Mouse (Mus musculus) CH12.LX (cell line): ENCODE measurements around the gene C1ql1. TPM values are rescaled to one million over a fixed set of nuclear protein-coding genes. Genes with fewer than 3 reads are reported as not detected.

Source experiments
- DNase-seq: peaks from one replicate; pipeline ENCODE4 v3.0.0-alpha.2; 2013; ENCODE audit errors: extremely low read depth
- H3K27ac ChIP-seq: 2 replicates; pipeline ENCODE4 v1.5.1; 2012; ENCODE audit warnings: low read depth, mild to moderate bottlenecking, control low read depth, moderate library complexity; ENCODE audit not compliant: insufficient read depth
- H3K27me3 ChIP-seq: replicated peaks from 2 replicates; pipeline ENCODE3; 2012; ENCODE audit warnings: inconsistent platforms
- H3K36me3 ChIP-seq, 2 experiments: replicated peaks in 1 of 2; 2 replicates each; pipeline versions ENCODE3 to v1.6.1; 2012; ENCODE audit warnings: inconsistent platforms in 1 of 2, low read length in 1 of 2, mild to moderate bottlenecking in 1 of 2, mixed read lengths in 1 of 2, moderate library complexity in 1 of 2; ENCODE audit not compliant: control insufficient read depth in 1 of 2, insufficient read depth in 1 of 2
- H3K4me1 ChIP-seq, 2 experiments: 2 replicates each; pipeline ENCODE4 v1.6.1; 2012; ENCODE audit warnings: inconsistent platforms in 1 of 2, moderate library complexity in 1 of 2; ENCODE audit not compliant: insufficient read depth in 2 of 2, control insufficient read depth in 1 of 2
- H3K4me2 ChIP-seq: 2 replicates; pipeline ENCODE4 v1.6.1; 2012; ENCODE audit warnings: low read depth, mild to moderate bottlenecking, control low read depth; ENCODE audit not compliant: poor library complexity, insufficient read depth, severe bottlenecking
- H3K4me3 ChIP-seq, 3 experiments: fragments of 150-350 bp in 1 of 3; sonication (generic) in 1 of 3; replicated peaks in 1 of 3; 2 replicates each; pipeline versions ENCODE3 to v1.5.1; 2011 to 2012; ENCODE audit warnings: low read depth in 2 of 3, low read length in 2 of 3, mild to moderate bottlenecking in 2 of 3, moderate library complexity in 2 of 3, control low read depth in 1 of 3, improper control_type of control experiment in 1 of 3, inconsistent platforms in 1 of 3, mixed read lengths in 1 of 3; ENCODE audit not compliant: poor library complexity in 1 of 3
- H3K79me2 ChIP-seq: replicated peaks from 2 replicates; pipeline ENCODE4 v1.6.1; 2012; ENCODE audit warnings: mild to moderate bottlenecking, moderate library complexity; ENCODE audit not compliant: control insufficient read depth, poor library complexity, insufficient read depth, severe bottlenecking; ENCODE audit errors: extremely low read depth
- H3K9ac ChIP-seq: 2 replicates; pipeline ENCODE4 v1.6.1; 2012; ENCODE audit warnings: low read depth, mild to moderate bottlenecking, control low read depth, moderate library complexity; ENCODE audit not compliant: insufficient read depth
- H3K9me3 ChIP-seq: replicated peaks from 2 replicates; pipeline ENCODE3; 2012; ENCODE audit warnings: low read length, inconsistent platforms, mixed read lengths
- CHD1 ChIP-seq: IDR thresholded peaks from 2 replicates; pipeline ENCODE4 v1.6.1; 2012; ENCODE audit warnings: low read depth, low read length, improper control_type of control experiment, inconsistent platforms
- CTCF ChIP-seq, 2 experiments: IDR thresholded peaks in 1 of 2; conservative IDR thresholded peaks in 1 of 2; 2 replicates each; pipeline ENCODE4 v1.5.1; 2011 to 2012; ENCODE audit warnings: low read depth in 2 of 2, low read length in 2 of 2, improper control_type of control experiment in 1 of 2, inconsistent platforms in 1 of 2, mild to moderate bottlenecking in 1 of 2, moderate library complexity in 1 of 2
- ELF1 ChIP-seq: IDR thresholded peaks from 2 replicates; pipeline ENCODE4 v1.6.1; 2014; ENCODE audit warnings: low read depth, mild to moderate bottlenecking, inconsistent platforms, low read length, improper control_type of control experiment
- EP300 ChIP-seq: IDR thresholded peaks from 2 replicates; pipeline ENCODE4 v1.6.1; 2011; ENCODE audit warnings: low read length, improper control_type of control experiment
- ETS1 ChIP-seq: conservative IDR thresholded peaks from 2 replicates; pipeline ENCODE4 v1.6.1; 2012; ENCODE audit warnings: low read depth, mild to moderate bottlenecking, inconsistent platforms, low read length, improper control_type of control experiment, moderate library complexity
- GABPA ChIP-seq: IDR thresholded peaks from 2 replicates; pipeline ENCODE4 v1.6.1; 2012; ENCODE audit warnings: low read depth, low read length, improper control_type of control experiment, inconsistent platforms; ENCODE audit not compliant: insufficient replicate concordance
- JUN ChIP-seq: IDR thresholded peaks from 2 replicates; pipeline ENCODE4 v1.6.1; 2011; ENCODE audit warnings: low read depth, mild to moderate bottlenecking, low read length, improper control_type of control experiment, moderate library complexity; ENCODE audit not compliant: insufficient read depth
- JUND ChIP-seq: conservative IDR thresholded peaks from 2 replicates; pipeline ENCODE4 v1.6.1; 2011; ENCODE audit warnings: low read depth, low read length, improper control_type of control experiment
- KAT2A ChIP-seq: IDR thresholded peaks from 2 replicates; pipeline ENCODE4 v1.6.1; 2012; ENCODE audit warnings: low read length, improper control_type of control experiment, inconsistent platforms; ENCODE audit not compliant: insufficient replicate concordance
- MAX ChIP-seq: IDR thresholded peaks from 2 replicates; pipeline ENCODE4 v1.6.1; 2011; ENCODE audit warnings: low read length, improper control_type of control experiment
- MAZ ChIP-seq: IDR thresholded peaks from 2 replicates; pipeline ENCODE4 v1.6.1; 2012; ENCODE audit warnings: low read depth, mild to moderate bottlenecking, inconsistent platforms, low read length, improper control_type of control experiment, moderate library complexity
- MEF2A ChIP-seq: IDR thresholded peaks from 2 replicates; pipeline ENCODE4 v1.6.1; 2014; ENCODE audit warnings: low read depth, mild to moderate bottlenecking, inconsistent platforms, low read length, improper control_type of control experiment, borderline replicate concordance
- MYC ChIP-seq: IDR thresholded peaks from 2 replicates; pipeline ENCODE4 v1.6.1; 2011; ENCODE audit warnings: low read depth, mild to moderate bottlenecking, improper control_type of control experiment, low read length
- NELFE ChIP-seq: IDR thresholded peaks from 2 replicates; pipeline ENCODE4 v1.6.1; 2011; ENCODE audit warnings: low read depth, low read length, improper control_type of control experiment
- NRF1 ChIP-seq: IDR thresholded peaks from 2 replicates; pipeline ENCODE4 v1.6.1; 2014; ENCODE audit warnings: low read depth, mild to moderate bottlenecking, inconsistent platforms, low read length, improper control_type of control experiment, moderate library complexity
- PAX5 ChIP-seq: IDR thresholded peaks from 2 replicates; pipeline ENCODE4 v1.6.1; 2012; ENCODE audit warnings: low read length, inconsistent platforms, mixed read lengths
- POLR2A ChIP-seq: IDR thresholded peaks from 2 replicates; pipeline ENCODE4 v1.6.1; 2011; ENCODE audit warnings: low read depth, mild to moderate bottlenecking, improper control_type of control experiment, low read length
- RAD21 ChIP-seq: IDR thresholded peaks from 2 replicates; pipeline ENCODE4 v1.6.1; 2011; ENCODE audit warnings: low read depth, mild to moderate bottlenecking, low read length, improper control_type of control experiment, moderate library complexity
- SIN3A ChIP-seq: IDR thresholded peaks from 2 replicates; pipeline ENCODE4 v1.6.1; 2012; ENCODE audit warnings: low read length, improper control_type of control experiment, inconsistent platforms
- SMC3 ChIP-seq: IDR thresholded peaks from 2 replicates; pipeline ENCODE4 v1.6.1; 2011; ENCODE audit warnings: low read depth, low read length, improper control_type of control experiment
- TCF12 ChIP-seq: IDR thresholded peaks from 2 replicates; pipeline ENCODE4 v1.6.1; 2014; ENCODE audit warnings: low read depth, mild to moderate bottlenecking, inconsistent platforms, low read length, improper control_type of control experiment
- UBTF ChIP-seq: IDR thresholded peaks from 2 replicates; pipeline ENCODE4 v1.6.1; 2012; ENCODE audit warnings: low read depth, mild to moderate bottlenecking, inconsistent platforms, low read length, improper control_type of control experiment, moderate library complexity
- USF1 ChIP-seq: IDR thresholded peaks from 2 replicates; pipeline ENCODE4 v1.6.1; 2014; ENCODE audit warnings: low read depth, mild to moderate bottlenecking, inconsistent platforms, low read length, improper control_type of control experiment
- ZC3H11A ChIP-seq: IDR thresholded peaks from 2 replicates; pipeline ENCODE4 v1.6.1; 2012; ENCODE audit warnings: low read depth, mild to moderate bottlenecking, inconsistent platforms, low read length, improper control_type of control experiment
- ZKSCAN1 ChIP-seq: IDR thresholded peaks from 2 replicates; pipeline ENCODE4 v1.6.1; 2012; ENCODE audit warnings: low read depth, inconsistent platforms, low read length, improper control_type of control experiment, borderline replicate concordance
- dilution Hi-C: fragments of 300-500 bp; cut with MboI; formaldehyde crosslinking; loops from 2 replicates; pipeline ENCODE4 v1.14.3; 2020; ENCODE audit warnings: low sequenced_read_pairs; ENCODE audit not compliant: extremely low pct_unique_long_range_greater_than_20kb, extremely low pct_ligation_motif_present
- in situ Hi-C: fragments of 300-500 bp; cut with MboI; formaldehyde crosslinking; loops from 3 replicates; pipeline ENCODE4 v1.14.3; 2019; ENCODE audit warnings: low sequenced_read_pairs, low pct_ligation_motif_present, low pct_unique_long_range_greater_than_20kb, mixed read lengths
- polyA plus RNA-seq: library from polyadenylated mRNA; unstranded; fragments of >175 nt; gene quantifications from 2 replicates; pipeline ENCODE4 v1.2.1, GENCODE M21; 2012; ENCODE audit warnings: low read depth; ENCODE audit not compliant: insufficient read length
- total RNA-seq, 2 experiments: library from RNA; depleted of rRNA; stranded (reverse); fragments of 300-350 nt in 1 of 2; fragments of >200 nt in 1 of 2; gene quantifications; 2 replicates each; pipeline ENCODE4 v1.2.3; 2012 to 2014

Gene C1ql1
- total and polyA plus RNA-seq, 3 experiments = not detected

DNA sequence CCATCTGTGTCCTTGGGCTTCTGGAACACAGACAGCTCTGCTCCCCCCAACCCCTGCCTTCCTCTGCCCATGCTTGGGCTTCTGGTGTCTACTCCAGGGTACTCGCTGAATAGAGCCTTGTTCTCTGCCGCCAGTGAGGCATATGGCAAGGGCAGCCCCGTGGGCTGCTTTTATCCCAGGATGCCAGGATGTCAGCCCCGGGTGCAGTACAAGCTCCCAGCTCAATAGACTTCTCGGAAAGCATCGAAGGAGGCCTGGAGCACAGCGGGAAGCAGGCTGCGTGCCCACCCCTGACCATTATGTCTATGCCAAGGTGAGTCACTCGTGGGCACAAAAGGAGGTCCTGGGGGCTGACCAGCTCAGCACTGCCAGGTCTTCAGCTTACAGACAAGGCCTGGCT, 48.1 kb downstream of the C1ql1 start:
- peaks cover 53% of the 10 kb centered on the region for H3K27me3 ChIP-seq
- no peak overlapping the region for H3K4me3 ChIP-seq
- H3K79me2 ChIP-seq = no peaks in the 10 kb centered on the region
- H3K9ac ChIP-seq = no peak overlapping the region
- H3K4me2 ChIP-seq = no peak overlapping the region
- H3K4me1 ChIP-seq = peaks cover 3 to 11% of the 10 kb centered on the region in 2 experiments; a peak in 3 of 4 replicates
- H3K27ac ChIP-seq = no peak overlapping the region
- DNase-seq = no peak
- dilution Hi-C loops (no loop called here), in situ Hi-C loops (loop anchor here (5.0 kb wide), 2 partner anchors 34 to 94 kb away; no protein-coding TSS in a partner anchor)
- peaks cover 0 to 4% of the 10 kb centered on the region in 2 experiments for H3K36me3 ChIP-seq
- TF ChIP-seq MEF2A (no peak), UBTF (no peak), RAD21 (no peak), JUN (no peak)
- no peaks in the 10 kb centered on the region for H3K9me3 ChIP-seq

DNA sequence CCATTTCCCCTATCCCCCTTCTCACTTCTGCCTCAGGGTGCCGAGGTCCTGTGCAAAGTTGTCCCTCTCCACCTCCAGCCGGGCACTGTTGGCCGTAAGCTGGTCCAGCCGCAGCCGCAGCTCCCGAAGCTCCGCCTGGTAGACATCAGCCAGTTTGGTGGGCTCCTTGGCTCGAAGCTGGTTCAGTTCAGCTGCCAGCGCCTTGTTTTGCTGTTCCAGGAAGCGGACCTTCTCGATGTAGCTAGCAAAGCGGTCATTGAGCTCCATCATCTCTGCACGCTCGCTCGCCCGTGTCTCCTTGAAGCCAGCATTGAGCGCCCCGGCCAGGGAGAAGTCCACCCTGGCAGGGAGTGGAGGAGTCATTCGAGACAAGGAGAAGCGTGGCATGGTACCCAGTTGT, 49.8 kb downstream of the C1ql1 start:
- H3K4me2 ChIP-seq = no peak overlapping the region
- H3K9ac ChIP-seq = no peak overlapping the region

DNA sequence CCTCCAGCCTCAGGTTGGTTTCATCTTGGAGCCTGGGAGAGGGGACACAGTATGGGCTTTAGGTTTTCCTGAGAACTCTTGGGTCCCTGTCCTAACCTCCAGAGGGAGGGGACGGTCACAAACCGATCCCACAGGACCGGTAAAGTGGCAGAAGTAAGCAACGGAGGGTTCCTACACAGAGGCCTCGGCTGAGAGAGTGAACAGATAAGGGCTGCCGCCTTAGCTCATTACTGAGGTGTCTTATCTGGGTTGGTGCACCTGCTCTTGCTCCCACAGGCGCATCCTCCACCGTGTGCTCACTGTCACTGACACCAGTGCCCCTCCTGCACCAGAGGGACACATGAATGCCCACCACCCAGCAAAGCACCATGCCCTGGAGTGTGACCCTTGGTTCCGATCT, 50.7 kb downstream of the C1ql1 start:
- no peak overlapping the region for H3K4me2 ChIP-seq
- no peak overlapping the region for H3K9ac ChIP-seq
- H3K36me3 ChIP-seq = no peaks in the 10 kb centered on the region
- no peak overlapping the region for H3K4me3 ChIP-seq
- H3K9me3 ChIP-seq = no peaks in the 10 kb centered on the region
- peaks cover 5 to 11% of the 10 kb centered on the region in 2 experiments for H3K4me1 ChIP-seq
- no peak overlapping the region for H3K27ac ChIP-seq
- in situ Hi-C loops = loop anchor here (5.0 kb wide), 2 partner anchors 37 to 97 kb away; no protein-coding TSS in a partner anchor
- TF ChIP-seq EP300 (no peak), NELFE (no peak), PAX5 (no peak), ZKSCAN1 (no peak), USF1 (no peak), KAT2A (no peak), NRF1 (no peak), POLR2A (no peak), MYC (no peak), JUN (no peak), ETS1 (no peak), MEF2A (no peak), MAX (no peak), CTCF (conservative IDR thresholded peaks at IDR 0.05 in 1 of 2, IDR thresholded peaks at IDR 0.05 in 1 of 2; ENCODE audit: low read depth in 2 of 2, low read length in 2 of 2) (no peak), SIN3A (no peak), TCF12 (no peak), GABPA (no peak), MAZ (no peak)
- dilution Hi-C loops = no loop called here
- no peak for DNase-seq
- H3K27me3 ChIP-seq = peaks cover 69% of the 10 kb centered on the region
- no peaks in the 10 kb centered on the region for H3K79me2 ChIP-seq

More for the DNA sequence above, 49.8 kb downstream of the C1ql1 start:
- TF ChIP-seq POLR2A = no peak
- no peak for TF ChIP-seq SMC3
- TF ChIP-seq EP300 = no peak
- TF ChIP-seq TCF12 = no peak
- TF ChIP-seq JUN = no peak
- no peak for TF ChIP-seq ETS1
- TF ChIP-seq GABPA = no peak
- no peak for TF ChIP-seq KAT2A
- TF ChIP-seq RAD21 = no peak
- no peak for TF ChIP-seq SIN3A
- TF ChIP-seq UBTF = no peak
- no peak for TF ChIP-seq MYC
- TF ChIP-seq NRF1 = no peak
- TF ChIP-seq CHD1 = no peak
- no peak for TF ChIP-seq JUND
- TF ChIP-seq ZC3H11A = no peak
- no peak for TF ChIP-seq ELF1
- no peak for TF ChIP-seq NELFE
- Histone ChIP-seq H3K36me3 (no peaks in the 10 kb centered on the region), H3K9me3 (no peaks in the 10 kb centered on the region), H3K4me3 (no peak overlapping the region), H3K27me3 (peaks cover 66% of the 10 kb centered on the region), H3K27ac (no peak overlapping the region), H3K4me1 (peaks cover 5 to 17% of the 10 kb centered on the region in 2 experiments), H3K79me2 (no peaks in the 10 kb centered on the region)
- dilution Hi-C loops (no loop called here), in situ Hi-C loops (loop anchor here (5.0 kb wide), 2 partner anchors 36 to 96 kb away; no protein-coding TSS in a partner anchor)
- no peak for DNase-seq
